Mouse (Mus musculus) CD4-positive, CD25-positive, alpha-beta regulatory T cell, adult 2 months (primary cell): ENCODE results near the gene Sgcd.
"Not testable (repeated sequence)": the region's sequence is repeated elsewhere in the genome, so short reads cannot be mapped to it uniquely, and the experiment has no call there.

Experiments used
- DNase-seq: peaks from one replicate; pipeline ENCODE4 v3.0.0-alpha.2; 2012; ENCODE audit warnings: low read depth, low spot score

Sgcd gene

GRCm38 (mm10) chr11:47460149-47460548 is 528.6 kb downstream of the Sgcd start:
- no peak for DNase-seq

GRCm38 (mm10) chr11:47459214-47459613 is 529.6 kb downstream of the Sgcd start:
- no peak for DNase-seq

GRCm38 (mm10) chr11:47447790-47448189 is 541.0 kb downstream of the Sgcd start:
- no peak for DNase-seq

- DNase-seq = no peak
Observed at GRCm38 (mm10) chr11:47446337-47446736, 542.4 kb downstream of the Sgcd start.

GRCm38 (mm10) chr11:47445683-47446082 is 543.1 kb downstream of the Sgcd start:
- DNase-seq = no peak

GRCm38 (mm10) chr11:47442266-47442665 is 546.5 kb downstream of the Sgcd start:
- no peak for DNase-seq

- no peak for DNase-seq
Observed at GRCm38 (mm10) chr11:47399607-47400006, 589.2 kb downstream of the Sgcd start.

- not testable (repeated sequence) for DNase-seq
Observed at GRCm38 (mm10) chr11:47390798-47391197, 598.0 kb downstream of the Sgcd start.

- no peak for DNase-seq
Observed at GRCm38 (mm10) chr11:47389327-47389726, 599.4 kb downstream of the Sgcd start.

- no peak for DNase-seq
Observed at GRCm38 (mm10) chr11:47387726-47388125, 601.0 kb downstream of the Sgcd start.

- no peak for DNase-seq
Observed at GRCm38 (mm10) chr11:47386136-47386535, 602.6 kb downstream of the Sgcd start.

GRCm38 (mm10) chr11:47379630-47379958 is 609.2 kb downstream of the Sgcd start:
- no peak for DNase-seq

- no peak for DNase-seq
Observed at GRCm38 (mm10) chr11:47378843-47379629, 609.7 kb downstream of the Sgcd start.

- DNase-seq = no peak
Observed at GRCm38 (mm10) chr11:47377421-47377820, 611.3 kb downstream of the Sgcd start.

- DNase-seq = no peak
Observed at GRCm38 (mm10) chr11:47376915-47377314, 611.9 kb downstream of the Sgcd start.

GRCm38 (mm10) chr11:47371616-47372015 is 617.2 kb downstream of the Sgcd start:
- no peak for DNase-seq

- no peak for DNase-seq
Observed at GRCm38 (mm10) chr11:47351585-47351984, 637.2 kb downstream of the Sgcd start.

- DNase-seq = no peak
Observed at GRCm38 (mm10) chr11:47343486-47343885, 645.3 kb downstream of the Sgcd start.

GRCm38 (mm10) chr11:47333702-47334101 is 655.1 kb downstream of the Sgcd start:
- DNase-seq = no peak

GRCm38 (mm10) chr11:47305579-47305978 is 683.2 kb downstream of the Sgcd start:
- no peak for DNase-seq

GRCm38 (mm10) chr11:47304702-47305450 is 683.9 kb downstream of the Sgcd start:
- no peak for DNase-seq

GRCm38 (mm10) chr11:47299777-47300176 is 689.0 kb downstream of the Sgcd start:
- no peak for DNase-seq

- DNase-seq = no peak
Observed at GRCm38 (mm10) chr11:47297805-47298340, 690.9 kb downstream of the Sgcd start.
